Mouse (Mus musculus) megakaryocyte, adult 5-6 weeks (primary cell): ENCODE results near the gene Pofut2. TPM values are rescaled to one million over a fixed set of nuclear protein-coding genes. Genes with fewer than 3 reads are reported as not detected.

Experiments
- ATAC-seq: 2 replicates; pipeline ENCODE4 v1.8.0; 2016; ENCODE audit warnings: mild to moderate bottlenecking, inconsistent platforms; ENCODE audit not compliant: poor library complexity, severe bottlenecking
- total RNA-seq, 2 experiments: library from RNA; stranded (forward) in 1 of 2; stranded (reverse) in 1 of 2; fragments of 153-499, 151-499 nt in 1 of 2; fragments of 221-1000, 200-1000 nt in 1 of 2; gene quantifications; 2 replicates each; pipeline versions ENCODE4 v1.2.3 to v1.2.4; 2015 to 2017

Gene Pofut2
- 16.2 and 17.2 TPM in 2 replicates for total RNA-seq (2015)
- total RNA-seq (2017): 11.0 and 19.2 TPM in 2 replicates

GRCm38 (mm10) chr10:77258704-77259621 is at the start of gene Pofut2:
Gene Pofut2 (plus strand): TSS chr10:77259218.
- peak; percentile 97 for ATAC-seq

GRCm38 (mm10) chr10:77209261-77209660 is 49.8 kb upstream of the Pofut2 start:
- ATAC-seq: no peak

- no peak for ATAC-seq
Observed at GRCm38 (mm10) chr10:77210666-77211065, 48.4 kb upstream of the Pofut2 start.

GRCm38 (mm10) chr10:77211116-77211570 is 47.9 kb upstream of the Pofut2 start:
- 0 out of 2 replicates have a peak, but pooled peaks have one; percentile 27 for ATAC-seq

GRCm38 (mm10) chr10:77212354-77213120 is 46.5 kb upstream of the Pofut2 start:
- no peak for ATAC-seq

GRCm38 (mm10) chr10:77213483-77213882 is 45.5 kb upstream of the Pofut2 start:
- ATAC-seq: no peak

- ATAC-seq: no peak
Observed at GRCm38 (mm10) chr10:77214586-77214985, 44.4 kb upstream of the Pofut2 start.

- ATAC-seq: no peak
Observed at GRCm38 (mm10) chr10:77215641-77216040, 43.4 kb upstream of the Pofut2 start.

- ATAC-seq: no peak
Observed at GRCm38 (mm10) chr10:77216313-77216712, 42.7 kb upstream of the Pofut2 start.

GRCm38 (mm10) chr10:77217155-77217731 is 41.8 kb upstream of the Pofut2 start:
- ATAC-seq: no peak

- no peak for ATAC-seq
Observed at GRCm38 (mm10) chr10:77218059-77218458, 41.0 kb upstream of the Pofut2 start.

GRCm38 (mm10) chr10:77219411-77220025 is 39.5 kb upstream of the Pofut2 start:
- ATAC-seq: no peak

GRCm38 (mm10) chr10:77221108-77221507 is 37.9 kb upstream of the Pofut2 start:
- peak; percentile 34; the same call in 1 of the 2 replicates for ATAC-seq

- no peak for ATAC-seq
Observed at GRCm38 (mm10) chr10:77222963-77223552, 36.0 kb upstream of the Pofut2 start.

GRCm38 (mm10) chr10:77224390-77224789 is 34.6 kb upstream of the Pofut2 start:
- no peak for ATAC-seq

GRCm38 (mm10) chr10:77225414-77225813 is 33.6 kb upstream of the Pofut2 start:
- ATAC-seq: peak; percentile 64

- ATAC-seq: peak; percentile 45
Observed at GRCm38 (mm10) chr10:77225995-77226688, 32.9 kb upstream of the Pofut2 start.

- ATAC-seq: peak; percentile 24; the same call in 1 of the 2 replicates
Observed at GRCm38 (mm10) chr10:77226691-77227367, 32.2 kb upstream of the Pofut2 start.

- ATAC-seq: no peak
Observed at GRCm38 (mm10) chr10:77227368-77227723, 31.7 kb upstream of the Pofut2 start.
